Mouse (Mus musculus) cortical plate, adult 2 months (tissue): ENCODE results near the gene Hist1h2bf. TPM values are rescaled to one million over a fixed set of nuclear protein-coding genes. Genes with fewer than 3 reads are reported as not detected.
"Not testable (repeated sequence)": the region's sequence is repeated elsewhere in the genome, so short reads cannot be mapped to it uniquely, and the experiment has no call there.

Experiments used
- H3K27ac ChIP-seq: fragments of 200-500 bp; 2 replicates; pipeline ENCODE4 v1.5.1; 2012; ENCODE audit warnings: low read length, control low read depth, inconsistent platforms; ENCODE audit not compliant: insufficient read depth
- H3K4me1 ChIP-seq: fragments of 200-500 bp; 2 replicates; pipeline ENCODE4 v1.6.1; 2011; ENCODE audit warnings: low read length; ENCODE audit not compliant: control insufficient read depth, insufficient read depth
- H3K4me3 ChIP-seq: fragments of 200-500 bp; 2 replicates; pipeline ENCODE4 v1.5.1; 2011; ENCODE audit warnings: mild to moderate bottlenecking, low read length, control low read depth; ENCODE audit not compliant: insufficient read depth
- CTCF ChIP-seq: fragments of 200-500 bp; IDR thresholded peaks from 2 replicates; pipeline ENCODE4 v1.5.1; 2011; ENCODE audit warnings: mild to moderate bottlenecking, control low read depth, low read length; ENCODE audit not compliant: insufficient read depth; ENCODE audit errors: extremely low read depth
- POLR2A ChIP-seq: fragments of 200-500 bp; IDR thresholded peaks from 2 replicates; pipeline ENCODE4 v1.6.1; 2011; ENCODE audit warnings: mild to moderate bottlenecking, low read length, control low read depth; ENCODE audit not compliant: insufficient read depth; ENCODE audit errors: extremely low read depth
- polyA plus RNA-seq: library from polyadenylated mRNA; depleted of rRNA; stranded (reverse); fragments of >200 nt; gene quantifications from 2 replicates; pipeline ENCODE4 v1.2.3, GENCODE M21; 2012

Gene Hist1h2bf
- polyA plus RNA-seq, 1 experiment = 0.67 TPM

DNA sequence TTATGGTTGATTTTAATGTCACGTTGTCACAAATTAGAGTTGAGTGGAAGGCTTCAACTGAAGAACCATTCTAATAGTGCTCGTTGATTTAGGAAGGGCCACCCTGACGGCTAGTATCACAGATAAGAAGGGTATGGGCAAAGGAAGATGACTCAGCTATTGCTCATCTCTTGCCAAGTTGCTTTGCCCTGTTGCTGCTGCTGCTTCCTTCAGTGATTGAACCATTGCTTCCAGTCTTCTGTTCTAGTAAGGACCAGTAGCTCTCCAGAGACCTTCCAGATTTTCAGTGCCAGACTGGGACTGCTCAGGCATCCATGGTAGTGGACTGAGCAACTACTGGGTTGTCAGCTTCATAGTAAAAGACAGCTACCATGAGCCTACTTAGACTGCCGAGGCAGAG is 35.2 kb upstream of the Hist1h2bf start:
- Histone ChIP-seq H3K4me1 (no peaks in the 10 kb centered on the region), H3K4me3 (no peak overlapping the region), H3K27ac (no peak overlapping the region)
- TF ChIP-seq CTCF (no peak), POLR2A (no peak)

DNA sequence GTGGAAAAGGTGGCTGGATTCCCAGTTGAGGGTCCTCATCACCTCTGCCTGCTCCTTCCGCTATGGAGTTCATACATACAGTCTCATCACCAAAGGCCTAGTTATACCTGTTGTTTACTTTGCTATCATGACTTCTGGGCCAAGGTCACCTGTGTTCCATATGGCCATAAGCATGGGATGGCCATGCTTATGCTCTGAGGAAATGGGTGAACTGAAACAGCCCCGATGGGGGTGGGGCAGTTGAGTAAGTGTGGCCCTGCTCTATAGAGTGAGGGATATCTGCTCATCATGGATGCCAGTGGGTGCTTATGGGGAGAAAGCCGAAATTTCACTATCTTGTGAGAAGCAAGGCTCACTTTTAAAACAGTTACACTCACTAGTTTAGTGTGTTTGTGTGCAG is 31.1 kb upstream of the Hist1h2bf start:
- no peak overlapping the region for H3K27ac ChIP-seq
- H3K4me3 ChIP-seq = no peak overlapping the region
- H3K4me1 ChIP-seq = no peaks in the 10 kb centered on the region
- no peak for TF ChIP-seq POLR2A
- no peak for TF ChIP-seq CTCF

- no peak overlapping the region for H3K27ac ChIP-seq
- TF ChIP-seq CTCF = no peak
- no peak for TF ChIP-seq POLR2A
- H3K4me3 ChIP-seq = no peak overlapping the region
Measured at GRCm38 (mm10) chr13:23604452-23604851, 30.5 kb upstream of the Hist1h2bf start.

GRCm38 (mm10) chr13:23603182-23603699 is 29.2 kb upstream of the Hist1h2bf start:
- Histone ChIP-seq H3K4me3 (no peak overlapping the region), H3K4me1 (no peaks in the 10 kb centered on the region), H3K27ac (no peak overlapping the region)
- TF ChIP-seq CTCF = no peak
- no peak for TF ChIP-seq POLR2A

More at GRCm38 (mm10) chr13:23604452-23604851, 30.5 kb upstream of the Hist1h2bf start:
- H3K4me1 ChIP-seq = no peaks in the 10 kb centered on the region

DNA sequence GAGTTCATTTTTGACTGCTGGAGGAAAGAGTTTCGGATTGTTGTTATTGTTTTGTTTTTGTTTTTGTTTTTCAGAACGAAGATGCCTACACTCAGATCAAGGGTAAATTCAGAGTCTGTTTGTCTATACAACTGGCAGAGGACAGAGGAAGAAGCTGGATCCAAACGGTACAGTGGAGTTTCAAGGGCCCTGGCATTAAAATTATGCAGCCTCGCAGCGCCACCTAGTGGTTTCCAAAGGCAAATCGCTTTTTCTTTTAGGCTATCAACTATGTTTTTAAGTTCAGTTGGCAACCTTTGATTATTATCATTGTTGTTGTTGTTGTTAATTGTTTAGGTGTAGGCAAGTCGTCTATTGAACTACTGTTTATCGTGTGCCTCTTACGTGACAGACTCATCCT is 24.0 kb upstream of the Hist1h2bf start:
- TF ChIP-seq CTCF (peak; percentile 67), POLR2A (no peak)
- Histone ChIP-seq H3K4me1 (no peaks in the 10 kb centered on the region), H3K27ac (no peak overlapping the region), H3K4me3 (no peak overlapping the region)

GRCm38 (mm10) chr13:23595622-23596372 is 21.8 kb upstream of the Hist1h2bf start:
- TF ChIP-seq POLR2A (no peak), CTCF (no peak)
- Histone ChIP-seq H3K27ac (no peak overlapping the region), H3K4me1 (no peaks in the 10 kb centered on the region), H3K4me3 (no peak overlapping the region)

- no peak overlapping the region for H3K27ac ChIP-seq
- H3K4me3 ChIP-seq = no peak overlapping the region
- no peaks in the 10 kb centered on the region for H3K4me1 ChIP-seq
- TF ChIP-seq CTCF (no peak), POLR2A (no peak)
Measured at GRCm38 (mm10) chr13:23595185-23595584, 21.2 kb upstream of the Hist1h2bf start.

GRCm38 (mm10) chr13:23593051-23593770 is 19.2 kb upstream of the Hist1h2bf start:
- Histone ChIP-seq H3K4me1 (no peaks in the 10 kb centered on the region), H3K27ac (no peak overlapping the region), H3K4me3 (no peak overlapping the region)
- TF ChIP-seq POLR2A (no peak), CTCF (no peak)

DNA sequence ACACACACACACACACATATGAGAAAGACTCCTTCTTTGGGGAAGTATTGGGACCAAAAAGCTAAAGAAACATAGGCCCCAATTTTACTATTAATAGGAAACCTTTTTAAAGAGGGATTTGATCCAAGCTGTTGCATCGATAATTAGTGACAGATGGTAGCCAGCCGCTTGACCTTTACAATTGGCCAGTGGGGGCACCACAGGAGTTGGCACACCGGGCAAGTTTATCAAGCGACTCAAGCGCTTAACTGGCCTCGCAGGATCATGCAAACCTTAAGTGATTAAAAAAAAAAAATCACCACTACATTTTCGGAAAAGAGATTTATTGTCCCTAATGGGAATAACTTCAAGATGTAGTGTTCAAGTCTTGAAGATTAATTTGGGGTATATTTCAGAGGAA is 18.6 kb upstream of the Hist1h2bf start:
- no peaks in the 10 kb centered on the region for H3K4me1 ChIP-seq
- H3K27ac ChIP-seq = no peak overlapping the region
- no peak overlapping the region for H3K4me3 ChIP-seq
- TF ChIP-seq CTCF = no peak
- TF ChIP-seq POLR2A = no peak

DNA sequence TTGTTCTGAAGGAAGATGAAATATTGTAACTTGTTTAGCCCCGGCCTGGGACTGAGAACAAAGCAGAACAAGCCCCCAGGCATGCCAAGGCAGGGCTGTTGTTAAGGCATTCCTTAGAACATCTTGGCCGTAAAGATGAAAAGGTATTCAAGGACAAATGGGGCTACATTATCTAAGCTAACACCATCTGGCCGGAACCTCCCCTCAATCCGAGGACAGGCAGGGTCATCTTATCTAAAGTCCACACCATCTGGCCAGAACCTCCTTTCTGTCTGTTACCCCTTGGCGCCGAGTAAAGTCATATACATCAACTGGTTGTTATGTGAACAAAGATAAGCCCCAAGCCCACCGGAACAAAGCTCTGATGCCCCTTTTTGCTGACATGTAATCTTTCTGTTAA is 17.9 kb upstream of the Hist1h2bf start:
- not testable (repeated sequence) for H3K4me1 ChIP-seq, H3K27ac ChIP-seq, H3K4me3 ChIP-seq
